Mouse (Mus musculus): ENCODE results near the gene Nanos3. TPM values are rescaled to one million over a fixed set of nuclear protein-coding genes. Genes with fewer than 3 reads are reported as not detected.
A peak's percentile ranks its signal among the peaks of the same experiment; 100 is the strongest.

The Nanos3 gene
- polyA plus RNA-seq, 1 experiment from 2014 or later, result 3.2 TPM

DNA sequence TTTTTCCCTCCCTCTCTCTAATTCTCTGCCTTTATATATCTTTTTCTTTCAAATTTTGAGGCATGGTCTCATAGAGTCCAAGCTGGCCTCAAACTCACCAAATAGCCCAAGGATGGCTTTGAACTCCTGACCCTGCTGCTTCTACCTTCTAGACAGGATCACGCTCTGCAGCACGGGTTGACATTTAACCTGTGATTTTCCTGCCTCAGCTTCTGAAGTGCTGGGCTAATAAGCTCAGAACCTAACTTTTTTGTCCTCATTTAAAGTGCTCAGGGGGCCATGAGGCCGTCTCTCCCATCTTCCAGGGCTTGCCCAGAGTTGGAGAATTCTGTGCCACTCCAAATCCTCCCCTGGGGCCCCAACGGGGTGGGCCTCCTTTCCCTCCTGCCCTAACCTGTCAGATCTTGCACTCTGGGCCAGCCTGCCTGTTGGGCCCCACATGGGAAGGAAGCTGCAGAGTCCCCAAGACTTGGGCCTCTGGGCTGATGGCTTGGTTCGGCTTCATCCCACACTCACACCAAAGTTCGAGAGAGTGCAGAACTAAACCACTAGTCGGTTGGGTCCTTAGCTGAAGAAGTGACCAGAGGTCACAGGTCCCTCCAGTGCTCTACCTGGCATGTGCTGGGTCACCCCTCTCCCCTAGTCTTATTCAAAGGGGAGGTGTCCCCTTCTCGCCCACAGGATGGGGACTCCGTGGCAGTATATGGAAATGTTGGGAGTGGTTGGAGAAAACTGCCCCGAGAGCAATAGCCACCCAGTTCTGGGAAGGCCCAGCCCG lies 14.5 kb upstream of the Nanos3 start:
- H3K9ac ChIP-seq (replicated peaks; ENCODE audit: low read depth), result no peak overlapping the region
- peak overlapping the region; percentile 99 for H3K27ac ChIP-seq (ENCODE audit: low read length)
- no peak for ATAC-seq
- no peak overlapping the region for H3K4me2 ChIP-seq (replicated peaks; ENCODE audit: low read depth, low read length)
- H3K9me3 ChIP-seq (ENCODE audit: low read length), result no peaks in the 10 kb centered on the region
- 46% methylated on average over 11 of the region's 11 CpGs for WGBS
- peaks cover 21% of the 10 kb centered on the region for H3K4me1 ChIP-seq (ENCODE audit: insufficient read depth, low read depth, low read length)
- H3K27me3 ChIP-seq (replicated peaks; ENCODE audit: insufficient read depth, low read length), result no peaks in the 10 kb centered on the region
- H3K36me3 ChIP-seq (ENCODE audit: insufficient read depth, low read length), result no peaks in the 10 kb centered on the region
- no peak for DNase-seq (ENCODE audit: low spot score)
- no peak overlapping the region for H3K4me3 ChIP-seq (ENCODE audit: low read depth, low read length)
- TF ChIP-seq CTCF (IDR thresholded peaks at IDR 0.05) (no peak), EP300 (IDR thresholded peaks at IDR 0.05) (no peak)

DNA sequence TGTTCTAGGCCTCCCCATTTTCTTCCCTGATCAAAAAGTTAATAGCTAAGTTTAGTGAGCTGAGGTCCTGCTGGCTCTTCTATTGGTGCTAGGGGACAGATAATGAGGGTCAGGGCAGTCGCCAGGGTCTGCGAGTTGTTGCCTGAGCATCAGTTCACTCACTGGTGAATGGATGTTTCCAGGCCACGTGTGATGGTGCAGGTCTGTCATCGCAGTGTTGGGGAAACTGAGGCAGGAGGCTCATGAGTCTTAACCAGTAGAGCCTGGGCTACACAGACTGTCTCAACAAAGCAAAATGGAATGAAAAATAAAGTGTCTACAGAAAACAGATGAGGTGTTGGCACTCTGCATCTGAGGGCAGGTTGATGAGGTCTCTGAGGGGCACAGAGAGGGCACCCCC lies 13.9 kb upstream of the Nanos3 start:
- ATAC-seq (no peak), DNase-seq (ENCODE audit: low spot score) (no peak)
- Histone ChIP-seq H3K27me3 (replicated peaks; ENCODE audit: insufficient read depth, low read length) (no peaks in the 10 kb centered on the region), H3K36me3 (ENCODE audit: insufficient read depth, low read length) (no peaks in the 10 kb centered on the region), H3K9me3 (ENCODE audit: low read length) (no peaks in the 10 kb centered on the region), H3K4me1 (ENCODE audit: insufficient read depth, low read depth, low read length) (peaks cover 20% of the 10 kb centered on the region), H3K4me2 (replicated peaks; ENCODE audit: low read depth, low read length) (peak overlapping the region; percentile 72; the same call in 1 of the 2 replicates), H3K4me3 (ENCODE audit: low read depth, low read length) (no peak overlapping the region), H3K9ac (replicated peaks; ENCODE audit: low read depth) (no peak overlapping the region), H3K27ac (ENCODE audit: low read length) (peak overlapping the region; percentile 99)
- no peak for TF ChIP-seq EP300 (IDR thresholded peaks at IDR 0.05)
- no peak for TF ChIP-seq CTCF (IDR thresholded peaks at IDR 0.05)
- 28% methylated on average over 4 of the region's 4 CpGs for WGBS

DNA sequence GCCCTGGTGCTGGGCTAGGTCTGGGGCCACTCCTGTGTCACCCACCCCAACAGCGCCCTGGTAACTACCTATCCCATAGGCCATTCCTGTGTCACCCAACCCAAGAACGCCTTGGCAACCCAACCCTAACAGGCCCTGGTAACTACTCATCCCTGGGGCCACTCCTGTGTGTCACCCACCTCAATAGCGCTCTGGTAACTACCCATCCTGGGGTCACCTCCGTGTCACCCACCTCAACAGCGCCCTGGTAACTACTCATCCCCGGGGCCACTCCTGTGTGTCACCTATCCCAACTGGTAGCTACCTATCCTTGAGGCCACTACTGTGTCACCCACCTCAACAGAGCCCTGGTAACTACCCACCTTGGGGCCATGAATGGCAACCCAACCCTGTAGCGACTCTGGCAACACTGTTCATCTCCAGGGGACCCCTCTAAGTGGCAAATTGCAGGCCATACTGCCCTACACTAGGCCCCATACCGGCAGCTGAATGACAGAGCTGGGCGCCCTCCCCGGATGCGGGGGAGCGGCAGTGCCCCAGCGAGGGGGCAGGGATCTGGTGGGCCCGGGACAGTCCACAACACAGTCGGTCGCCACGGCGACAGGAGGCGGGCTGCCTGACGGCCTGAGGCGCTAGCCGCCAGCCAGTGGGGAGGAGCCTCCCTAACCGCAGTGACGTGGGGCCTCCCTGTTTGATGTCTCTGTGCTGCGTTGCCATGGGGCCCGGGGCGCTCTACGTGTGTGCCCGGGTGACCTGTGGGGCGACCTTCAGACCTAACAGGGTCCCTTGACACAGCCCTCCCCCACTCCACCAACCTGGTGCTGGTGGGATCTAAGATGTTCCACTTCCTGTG lies 13.1 kb upstream of the Nanos3 start:
- ATAC-seq, result peak; percentile 83
- H3K4me2 ChIP-seq (replicated peaks; ENCODE audit: low read depth, low read length), result peak overlapping the region; percentile 72
- no peaks in the 10 kb centered on the region for H3K27me3 ChIP-seq (replicated peaks; ENCODE audit: insufficient read depth, low read length)
- DNase-seq (ENCODE audit: low spot score), result peak; percentile 98
- TF ChIP-seq CTCF (IDR thresholded peaks at IDR 0.05) (no peak), EP300 (IDR thresholded peaks at IDR 0.05) (peak; percentile 76)
- H3K4me1 ChIP-seq (ENCODE audit: insufficient read depth, low read depth, low read length), result peaks cover 18% of the 10 kb centered on the region
- peak overlapping the region; percentile 31 for H3K4me3 ChIP-seq (ENCODE audit: low read depth, low read length)
- peak overlapping the region; percentile 99 for H3K27ac ChIP-seq (ENCODE audit: low read length)
- WGBS, result 3% methylated on average over 30 of the region's 30 CpGs
- H3K9me3 ChIP-seq (ENCODE audit: low read length), result no peaks in the 10 kb centered on the region
- H3K36me3 ChIP-seq (ENCODE audit: insufficient read depth, low read length), result no peaks in the 10 kb centered on the region
- H3K9ac ChIP-seq (replicated peaks; ENCODE audit: low read depth), result peak overlapping the region; percentile 37

DNA sequence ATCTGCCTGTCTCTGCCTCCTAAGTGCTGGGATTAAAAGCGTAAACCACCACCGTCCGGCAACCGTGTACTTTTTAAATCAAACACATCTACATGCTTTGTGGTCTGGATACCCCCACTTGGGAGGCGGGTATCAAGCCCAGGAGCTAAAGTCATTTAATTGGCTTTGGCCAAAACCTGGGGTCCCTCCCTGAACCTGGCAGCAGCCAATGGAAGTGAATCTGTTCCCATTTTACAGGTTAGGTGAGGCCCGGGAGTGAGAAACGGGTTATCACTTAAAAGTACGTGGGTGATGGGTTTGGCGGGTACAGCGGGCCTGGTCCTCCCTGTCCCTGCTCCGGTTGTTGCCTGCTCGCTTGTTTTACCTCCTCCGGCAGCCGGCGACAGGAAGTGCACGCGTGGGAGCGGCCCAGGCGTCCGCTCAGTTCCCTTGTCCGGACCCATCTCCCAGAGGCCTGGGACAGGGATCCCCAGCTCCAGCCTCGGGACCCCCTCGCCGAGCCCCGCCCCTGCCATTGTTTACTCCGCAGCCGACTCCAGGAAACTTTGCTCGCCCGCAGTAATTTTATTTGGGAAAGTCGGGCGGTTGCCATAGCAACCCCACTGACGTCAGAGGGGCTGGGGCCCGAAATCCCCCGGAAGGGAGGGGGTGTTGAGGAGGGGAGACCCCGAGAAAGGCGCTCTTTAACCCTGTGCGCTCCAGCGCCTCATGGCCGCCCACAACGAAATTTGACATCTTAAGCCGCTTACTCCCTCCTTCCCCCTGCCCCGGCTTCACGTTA lies 12.3 kb upstream of the Nanos3 start:
- H3K4me1 ChIP-seq (ENCODE audit: insufficient read depth, low read depth, low read length), result peaks cover 25% of the 10 kb centered on the region
- WGBS, result 2% methylated on average over 42 of the region's 43 CpGs
- peak overlapping the region; percentile 37 for H3K9ac ChIP-seq (replicated peaks; ENCODE audit: low read depth)
- H3K9me3 ChIP-seq (ENCODE audit: low read length), result no peaks in the 10 kb centered on the region
- peak; percentile 95 for TF ChIP-seq EP300 (IDR thresholded peaks at IDR 0.05)
- no peak for TF ChIP-seq CTCF (IDR thresholded peaks at IDR 0.05)
- H3K4me3 ChIP-seq (ENCODE audit: low read depth, low read length), result peak overlapping the region; percentile 31
- DNase-seq (ENCODE audit: low spot score), result peak; percentile 94
- no peaks in the 10 kb centered on the region for H3K36me3 ChIP-seq (ENCODE audit: insufficient read depth, low read length)
- H3K27me3 ChIP-seq (replicated peaks; ENCODE audit: insufficient read depth, low read length), result no peaks in the 10 kb centered on the region
- ATAC-seq, result peak; percentile 46
- H3K27ac ChIP-seq (ENCODE audit: low read length), result peak overlapping the region; percentile 99
- peak overlapping the region; percentile 72 for H3K4me2 ChIP-seq (replicated peaks; ENCODE audit: low read depth, low read length)

DNA sequence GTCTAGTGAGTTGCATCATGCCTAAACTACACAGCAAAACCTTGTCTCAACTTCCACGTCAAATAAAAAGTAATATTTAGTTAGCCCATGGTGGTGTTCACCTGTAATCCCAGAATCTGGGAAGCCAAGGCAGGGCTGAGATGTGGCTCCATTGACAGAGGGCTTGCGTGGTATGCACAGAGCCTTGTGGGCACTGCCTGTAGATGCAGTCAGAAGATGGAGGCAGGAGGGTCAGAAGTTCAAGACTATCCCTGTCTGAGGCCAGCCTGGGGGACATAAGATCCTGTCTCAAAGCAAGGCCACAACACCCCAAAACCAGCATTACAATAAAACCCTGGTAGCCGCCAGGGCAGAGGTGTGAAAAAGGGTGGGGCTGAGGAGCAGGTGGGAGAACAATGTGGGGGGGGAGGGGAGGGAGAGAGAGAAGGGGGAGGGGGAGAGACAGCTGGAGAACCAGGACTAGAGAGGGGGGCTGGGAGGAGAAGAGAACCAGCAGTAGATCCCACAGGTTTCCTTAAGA lies 9.3 kb upstream of the Nanos3 start:
- Histone ChIP-seq H3K9ac (replicated peaks; ENCODE audit: low read depth) (no peak overlapping the region), H3K27me3 (replicated peaks; ENCODE audit: insufficient read depth, low read length) (no peaks in the 10 kb centered on the region)
- whole genome bisulfite sequencing, result 75% methylated on average over 3 of the region's 3 CpGs

More for the DNA sequence above, 9.3 kb upstream of the Nanos3 start:
- DNase-seq (ENCODE audit: low spot score) (no peak), ATAC-seq (no peak)
- H3K27ac ChIP-seq (ENCODE audit: low read length), result no peak overlapping the region
- no peaks in the 10 kb centered on the region for H3K9me3 ChIP-seq (ENCODE audit: low read length)
- H3K4me1 ChIP-seq (ENCODE audit: insufficient read depth, low read depth, low read length), result peaks cover 35% of the 10 kb centered on the region; the same call in 1 of the 2 replicates
- H3K4me2 ChIP-seq (replicated peaks; ENCODE audit: low read depth, low read length), result no peak overlapping the region
- H3K36me3 ChIP-seq (ENCODE audit: insufficient read depth, low read length), result no peaks in the 10 kb centered on the region
- no peak overlapping the region for H3K4me3 ChIP-seq (ENCODE audit: low read depth, low read length)
- TF ChIP-seq CTCF (IDR thresholded peaks at IDR 0.05) (no peak), EP300 (IDR thresholded peaks at IDR 0.05) (no peak)
